Mouse (Mus musculus) CH12.LX (cell line): ENCODE results near the gene Cped1.

Experiments
- JUND ChIP-seq: conservative IDR thresholded peaks from 2 replicates; pipeline ENCODE4 v1.6.1; 2011; ENCODE audit warnings: low read depth, low read length, improper control_type of control experiment
- USF1 ChIP-seq: IDR thresholded peaks from 2 replicates; pipeline ENCODE4 v1.6.1; 2014; ENCODE audit warnings: low read depth, mild to moderate bottlenecking, inconsistent platforms, low read length, improper control_type of control experiment

- no peak for TF ChIP-seq JUND
- no peak for TF ChIP-seq USF1
These were observed 220.5 kb downstream of the Cped1 start for GRCm38 (mm10) chr6:22206179-22206578.
